Mouse (Mus musculus): Measurements from ENCODE around the gene C1qc. TPM values are rescaled to one million over a fixed set of nuclear protein-coding genes. Genes with fewer than 3 reads are reported as not detected.

C1qc gene
- polyA plus RNA-seq, 1 experiment from 2014 or later: 47.9 TPM

DNA sequence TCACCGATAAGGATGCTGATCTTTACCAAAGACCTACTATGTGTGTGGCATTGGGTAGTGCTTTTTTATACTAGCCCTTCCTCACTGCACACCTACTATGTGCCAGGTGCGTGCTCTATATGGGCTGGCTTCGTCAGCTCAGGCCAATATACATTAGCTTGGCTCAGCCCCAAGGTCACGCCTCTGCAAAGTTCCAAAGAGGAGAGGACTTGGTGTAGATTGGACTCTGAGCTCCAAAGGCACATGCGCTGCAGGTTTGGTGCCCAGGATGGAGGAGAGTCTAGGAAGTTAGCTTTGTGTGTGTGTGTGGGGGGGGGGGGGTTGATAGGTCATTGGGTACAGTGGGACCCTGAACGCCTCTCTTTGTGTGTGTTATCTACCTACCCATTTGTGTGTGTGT, 24.5 kb downstream of the C1qc start:
- H3K4me2 ChIP-seq (ENCODE audit: low read depth, low read length): no peak overlapping the region
- H3K4me3 ChIP-seq (ENCODE audit: low read depth, low read length): no peak overlapping the region
- H3K36me3 ChIP-seq (ENCODE audit: control insufficient read depth, insufficient read depth, low read length): no peaks in the 10 kb centered on the region
- no peak overlapping the region for H3K27ac ChIP-seq (replicated peaks; ENCODE audit: low read depth, low read length)
- no peak overlapping the region for H3K9ac ChIP-seq (ENCODE audit: low read depth, low read length)
- H3K4me1 ChIP-seq (ENCODE audit: control insufficient read depth, insufficient read depth, low read length): no peaks in the 10 kb centered on the region
- DNase-seq (ENCODE audit: low spot score) (no peak), ATAC-seq (ENCODE audit: low read depth) (no peak)
- H3K9me3 ChIP-seq (ENCODE audit: control insufficient read depth, low read length): no peaks in the 10 kb centered on the region
- WGBS: 81% methylated on average over 6 of the region's 6 CpGs
- no peaks in the 10 kb centered on the region for H3K27me3 ChIP-seq (replicated peaks; ENCODE audit: control insufficient read depth, insufficient read depth, low read length)

DNA sequence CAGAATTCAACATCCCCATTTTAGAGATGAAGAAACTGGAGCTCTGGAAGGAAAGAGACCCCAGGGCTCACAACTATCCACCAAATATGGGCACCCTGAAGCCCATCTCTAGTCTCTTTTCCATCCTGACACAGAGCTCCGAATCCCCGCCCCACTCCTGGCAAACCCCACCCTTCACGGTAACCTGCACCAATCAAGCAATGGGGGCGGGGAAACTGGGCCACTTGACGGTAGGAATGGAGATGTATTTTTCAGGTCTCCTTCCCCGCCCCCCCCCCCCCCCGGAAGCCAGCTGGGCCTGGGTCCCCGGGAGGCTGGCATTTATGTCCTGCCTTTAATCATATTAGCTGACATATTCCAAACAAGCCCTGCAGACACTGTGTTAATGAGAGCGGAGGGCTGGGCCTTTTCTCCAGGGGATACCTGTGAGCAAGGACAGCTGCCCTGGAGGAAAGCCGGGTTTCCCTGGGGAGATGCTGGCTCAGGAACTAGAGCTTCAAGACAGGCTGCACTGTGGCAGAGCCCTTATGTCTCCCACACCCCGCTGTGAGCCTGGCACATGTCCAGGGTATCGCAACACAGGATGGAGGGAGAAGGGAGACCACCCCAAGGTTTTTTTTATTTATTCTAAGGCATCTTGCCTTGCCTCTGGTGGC, 25.0 kb downstream of the C1qc start:
- Histone ChIP-seq H3K9me3 (ENCODE audit: control insufficient read depth, low read length) (no peaks in the 10 kb centered on the region), H3K27me3 (replicated peaks; ENCODE audit: control insufficient read depth, insufficient read depth, low read length) (no peaks in the 10 kb centered on the region), H3K4me2 (ENCODE audit: low read depth, low read length) (no peak overlapping the region), H3K36me3 (ENCODE audit: control insufficient read depth, insufficient read depth, low read length) (no peaks in the 10 kb centered on the region), H3K27ac (replicated peaks; ENCODE audit: low read depth, low read length) (no peak overlapping the region), H3K4me3 (ENCODE audit: low read depth, low read length) (no peak overlapping the region), H3K9ac (ENCODE audit: low read depth, low read length) (no peak overlapping the region), H3K4me1 (ENCODE audit: control insufficient read depth, insufficient read depth, low read length) (no peaks in the 10 kb centered on the region)
- ATAC-seq (ENCODE audit: low read depth): peak; percentile 84
- peak; percentile 64 for DNase-seq (ENCODE audit: low spot score)
- 12% methylated on average over 11 of the region's 12 CpGs for WGBS

DNA sequence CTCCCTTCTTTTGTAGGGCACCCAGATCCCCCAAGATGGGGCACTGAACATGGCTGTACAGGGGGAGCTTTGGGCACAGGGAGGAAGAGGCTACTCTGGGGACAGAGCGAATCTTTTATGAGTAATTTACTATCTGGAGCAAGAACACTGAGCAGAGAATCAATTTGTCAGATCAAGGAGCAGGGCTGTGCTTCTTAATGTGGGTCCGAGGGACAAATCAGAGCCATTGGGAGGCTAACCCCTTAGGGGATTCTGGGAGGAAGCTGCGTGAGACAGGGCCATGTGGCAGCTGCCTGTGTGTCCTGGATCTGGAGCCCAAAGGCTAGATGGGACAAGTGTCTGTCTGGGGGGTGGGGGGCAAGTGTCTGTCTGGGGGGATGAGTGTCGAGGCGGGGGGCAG, 27.3 kb downstream of the C1qc start:
- H3K9me3 ChIP-seq (ENCODE audit: control insufficient read depth, low read length): no peaks in the 10 kb centered on the region
- no peak for DNase-seq (ENCODE audit: low spot score)
- no peak overlapping the region for H3K4me2 ChIP-seq (ENCODE audit: low read depth, low read length)
- ATAC-seq (ENCODE audit: low read depth): no peak
- WGBS: 51% methylated on average over 5 of the region's 5 CpGs
- H3K4me3 ChIP-seq (ENCODE audit: low read depth, low read length): no peak overlapping the region
- H3K9ac ChIP-seq (ENCODE audit: low read depth, low read length): no peak overlapping the region
- no peaks in the 10 kb centered on the region for H3K27me3 ChIP-seq (replicated peaks; ENCODE audit: control insufficient read depth, insufficient read depth, low read length)
- H3K36me3 ChIP-seq (ENCODE audit: control insufficient read depth, insufficient read depth, low read length): no peaks in the 10 kb centered on the region
- no peak overlapping the region for H3K27ac ChIP-seq (replicated peaks; ENCODE audit: low read depth, low read length)
- H3K4me1 ChIP-seq (ENCODE audit: control insufficient read depth, insufficient read depth, low read length): peaks cover 7% of the 10 kb centered on the region; the same call in 1 of the 2 replicates

DNA sequence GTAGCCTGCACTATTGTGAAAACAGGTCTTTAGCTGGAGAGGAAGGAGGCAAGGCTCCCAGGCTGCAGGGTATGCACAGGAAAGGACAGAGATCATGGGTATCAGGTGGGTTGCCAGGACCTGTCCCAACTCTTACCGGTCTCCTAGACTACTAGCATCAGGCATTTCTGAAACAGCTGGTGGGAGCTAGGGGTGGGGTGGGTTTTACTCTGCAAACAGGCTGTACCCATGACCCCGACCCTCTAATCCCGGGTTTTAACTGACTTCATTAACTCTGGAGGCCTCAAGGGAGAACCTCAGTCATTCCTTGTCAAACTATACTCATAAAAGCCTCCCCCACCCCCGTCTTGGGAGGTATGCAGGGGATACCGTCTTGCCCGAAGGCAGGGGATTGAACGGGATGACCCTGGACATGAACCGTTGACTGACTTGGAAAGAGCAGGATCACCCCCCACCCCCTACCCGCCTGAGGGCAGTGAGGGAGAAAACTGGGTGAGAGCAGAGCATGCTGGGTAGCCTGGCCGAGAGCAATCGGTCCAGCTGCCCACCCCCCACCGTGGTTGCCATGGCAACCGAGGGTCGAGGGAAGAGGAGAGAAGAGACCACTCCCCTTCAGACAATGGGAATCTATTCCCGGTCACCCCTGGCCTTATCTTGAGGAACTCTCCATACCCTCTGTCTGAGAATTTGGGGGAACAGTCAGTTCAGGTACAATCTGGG, 28.0 kb downstream of the C1qc start:
- H3K27ac ChIP-seq (replicated peaks; ENCODE audit: low read depth, low read length): no peak overlapping the region
- H3K4me1 ChIP-seq (ENCODE audit: control insufficient read depth, insufficient read depth, low read length): peaks cover 7% of the 10 kb centered on the region; the same call in 1 of the 2 replicates
- DNase-seq (ENCODE audit: low spot score) (peak; percentile 36), ATAC-seq (ENCODE audit: low read depth) (no peak; the same call in 1 of the 2 replicates)
- H3K27me3 ChIP-seq (replicated peaks; ENCODE audit: control insufficient read depth, insufficient read depth, low read length): no peaks in the 10 kb centered on the region
- no peaks in the 10 kb centered on the region for H3K36me3 ChIP-seq (ENCODE audit: control insufficient read depth, insufficient read depth, low read length)
- H3K9ac ChIP-seq (ENCODE audit: low read depth, low read length): no peak overlapping the region
- H3K4me3 ChIP-seq (ENCODE audit: low read depth, low read length): no peak overlapping the region
- 5% methylated on average over 13 of the region's 15 CpGs for WGBS
- H3K4me2 ChIP-seq (ENCODE audit: low read depth, low read length): no peak overlapping the region
- no peaks in the 10 kb centered on the region for H3K9me3 ChIP-seq (ENCODE audit: control insufficient read depth, low read length)

DNA sequence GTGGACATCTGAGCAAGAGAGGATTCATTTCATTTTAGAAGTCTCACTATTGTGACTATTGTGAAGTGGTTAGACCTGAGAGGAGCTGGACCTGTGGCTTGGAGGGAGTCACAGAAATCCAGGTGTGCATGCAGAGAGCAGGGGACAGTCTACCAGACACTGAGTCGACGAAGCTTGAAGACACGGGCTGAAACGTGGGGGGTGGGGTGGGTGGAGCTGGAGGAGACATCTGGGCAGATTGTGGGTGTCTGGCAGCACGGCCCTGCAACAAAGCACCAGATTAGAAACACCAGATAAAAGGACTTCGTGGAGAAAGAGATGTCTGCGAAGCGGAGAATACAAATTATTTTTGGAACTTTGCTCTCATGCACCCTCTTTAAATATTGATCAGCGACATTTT, 29.3 kb downstream of the C1qc start:
- Histone ChIP-seq H3K4me2 (ENCODE audit: low read depth, low read length) (no peak overlapping the region), H3K9ac (ENCODE audit: low read depth, low read length) (no peak overlapping the region), H3K36me3 (ENCODE audit: control insufficient read depth, insufficient read depth, low read length) (no peaks in the 10 kb centered on the region), H3K4me1 (ENCODE audit: control insufficient read depth, insufficient read depth, low read length) (peaks cover 7% of the 10 kb centered on the region; the same call in 1 of the 2 replicates), H3K4me3 (ENCODE audit: low read depth, low read length) (no peak overlapping the region), H3K27me3 (replicated peaks; ENCODE audit: control insufficient read depth, insufficient read depth, low read length) (no peaks in the 10 kb centered on the region), H3K9me3 (ENCODE audit: control insufficient read depth, low read length) (no peaks in the 10 kb centered on the region), H3K27ac (replicated peaks; ENCODE audit: low read depth, low read length) (no peak overlapping the region)
- ATAC-seq (ENCODE audit: low read depth) (no peak), DNase-seq (ENCODE audit: low spot score) (no peak)
- WGBS: 53% methylated on average over 9 of the region's 9 CpGs

DNA sequence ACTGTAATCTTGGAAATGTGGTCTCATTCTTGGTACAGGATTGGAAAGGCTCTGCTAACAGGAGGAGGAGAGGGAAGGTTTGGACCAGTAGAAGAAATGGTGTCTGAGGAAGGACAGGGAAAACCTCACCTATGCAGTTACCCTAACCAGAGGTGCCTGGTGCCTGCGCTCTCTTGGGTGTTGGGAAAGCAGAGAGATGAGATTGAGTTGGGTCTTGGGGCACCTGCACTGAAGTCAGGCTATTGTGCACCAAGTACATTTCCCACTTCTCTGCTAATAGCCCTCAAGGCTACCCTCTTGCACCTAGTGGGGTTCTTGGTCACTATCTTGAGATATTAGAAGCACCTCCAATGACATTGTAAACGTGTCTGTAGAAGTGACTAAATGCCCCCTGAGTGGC, 30.5 kb downstream of the C1qc start:
- ATAC-seq (ENCODE audit: low read depth) (no peak), DNase-seq (ENCODE audit: low spot score) (no peak)
- Histone ChIP-seq H3K27ac (replicated peaks; ENCODE audit: low read depth, low read length) (no peak overlapping the region), H3K9me3 (ENCODE audit: control insufficient read depth, low read length) (no peaks in the 10 kb centered on the region), H3K4me3 (ENCODE audit: low read depth, low read length) (no peak overlapping the region), H3K27me3 (replicated peaks; ENCODE audit: control insufficient read depth, insufficient read depth, low read length) (no peaks in the 10 kb centered on the region), H3K4me1 (ENCODE audit: control insufficient read depth, insufficient read depth, low read length) (peaks cover 7% of the 10 kb centered on the region; the same call in 1 of the 2 replicates), H3K4me2 (ENCODE audit: low read depth, low read length) (no peak overlapping the region), H3K9ac (ENCODE audit: low read depth, low read length) (no peak overlapping the region), H3K36me3 (ENCODE audit: control insufficient read depth, insufficient read depth, low read length) (no peaks in the 10 kb centered on the region)
- 78% methylated on average over 2 of the region's 2 CpGs for WGBS

DNA sequence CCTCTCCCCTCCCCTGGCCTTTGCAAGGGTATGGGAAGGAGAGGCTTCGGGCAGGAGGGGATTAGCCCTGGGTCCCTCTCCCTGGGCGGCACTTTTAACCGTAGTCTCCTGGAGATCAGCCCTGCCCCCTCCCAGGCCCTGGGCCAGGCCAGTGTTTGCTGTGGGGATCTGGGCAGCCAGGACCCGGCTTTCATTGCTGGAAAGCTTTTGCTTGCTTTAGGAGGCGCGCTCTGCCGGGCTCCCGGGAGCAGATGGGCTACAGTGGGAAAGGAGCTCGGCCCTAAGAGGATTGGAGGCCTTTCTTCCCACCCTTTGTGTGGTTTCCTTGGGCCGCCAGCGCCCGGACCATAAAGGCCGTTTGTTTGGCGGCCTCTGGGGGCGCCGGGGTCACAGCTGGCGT, 31.1 kb downstream of the C1qc start:
- Histone ChIP-seq H3K36me3 (ENCODE audit: control insufficient read depth, insufficient read depth, low read length) (no peaks in the 10 kb centered on the region), H3K9me3 (ENCODE audit: control insufficient read depth, low read length) (no peaks in the 10 kb centered on the region), H3K27ac (replicated peaks; ENCODE audit: low read depth, low read length) (no peak overlapping the region), H3K4me1 (ENCODE audit: control insufficient read depth, insufficient read depth, low read length) (peaks cover 7% of the 10 kb centered on the region; the same call in 1 of the 2 replicates), H3K4me2 (ENCODE audit: low read depth, low read length) (no peak overlapping the region), H3K27me3 (replicated peaks; ENCODE audit: control insufficient read depth, insufficient read depth, low read length) (no peaks in the 10 kb centered on the region), H3K4me3 (ENCODE audit: low read depth, low read length) (no peak overlapping the region), H3K9ac (ENCODE audit: low read depth, low read length) (no peak overlapping the region)
- DNase-seq (ENCODE audit: low spot score) (no peak), ATAC-seq (ENCODE audit: low read depth) (peak; percentile 56; the same call in 1 of the 2 replicates)
- 7% methylated on average over 14 of the region's 17 CpGs for WGBS

DNA sequence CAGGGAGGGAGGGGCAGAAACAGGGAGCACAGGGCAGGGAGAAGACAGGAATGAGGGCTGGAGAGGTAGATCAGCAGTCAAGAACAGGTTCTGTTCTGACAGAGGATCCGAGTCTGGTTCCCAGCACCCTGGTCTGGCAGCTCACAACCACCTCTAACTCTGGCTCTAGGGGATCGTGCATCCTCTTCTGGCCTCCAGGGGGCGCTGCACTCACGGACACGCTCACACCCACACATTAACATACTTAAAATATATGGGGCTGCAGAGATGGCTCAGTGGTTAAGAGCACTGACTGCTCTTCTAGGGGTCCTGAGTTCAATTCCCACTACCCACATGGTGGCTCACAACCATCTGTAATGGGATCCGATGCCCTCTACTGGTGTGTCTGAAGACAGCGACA, 32.8 kb downstream of the C1qc start:
- H3K4me2 ChIP-seq (ENCODE audit: low read depth, low read length): no peak overlapping the region
- no peak overlapping the region for H3K9ac ChIP-seq (ENCODE audit: low read depth, low read length)
- H3K4me3 ChIP-seq (ENCODE audit: low read depth, low read length): no peak overlapping the region
- peaks cover 7% of the 10 kb centered on the region; the same call in 1 of the 2 replicates for H3K4me1 ChIP-seq (ENCODE audit: control insufficient read depth, insufficient read depth, low read length)
- ATAC-seq (ENCODE audit: low read depth): no peak
- H3K27me3 ChIP-seq (replicated peaks; ENCODE audit: control insufficient read depth, insufficient read depth, low read length): no peaks in the 10 kb centered on the region
- H3K27ac ChIP-seq (replicated peaks; ENCODE audit: low read depth, low read length): no peak overlapping the region
- no peaks in the 10 kb centered on the region for H3K9me3 ChIP-seq (ENCODE audit: control insufficient read depth, low read length)
- H3K36me3 ChIP-seq (ENCODE audit: control insufficient read depth, insufficient read depth, low read length): no peaks in the 10 kb centered on the region
- no peak for DNase-seq (ENCODE audit: low spot score)
- WGBS: 83% methylated on average over 7 of the region's 7 CpGs

DNA sequence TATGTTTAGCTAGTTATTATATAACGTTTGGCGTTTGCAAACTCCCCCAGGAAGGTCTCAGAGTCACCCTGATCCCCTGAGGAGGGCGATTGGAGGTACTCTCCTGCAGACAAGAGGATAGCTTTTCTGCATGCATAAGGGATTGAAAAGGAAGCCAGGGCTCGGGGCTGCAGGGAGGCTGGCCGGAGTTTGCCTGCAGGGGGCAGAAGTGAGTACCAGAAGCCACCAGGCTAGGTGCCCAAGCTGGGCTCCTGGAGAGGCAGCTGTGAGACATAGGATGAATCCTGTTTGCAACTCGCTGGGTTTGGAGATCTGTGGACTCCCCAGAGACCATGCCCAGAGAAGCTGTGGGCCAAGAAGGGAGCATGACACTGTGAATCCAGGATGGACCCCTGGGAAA, 37.8 kb downstream of the C1qc start:
- Histone ChIP-seq H3K36me3 (ENCODE audit: control insufficient read depth, insufficient read depth, low read length) (no peaks in the 10 kb centered on the region), H3K4me2 (ENCODE audit: low read depth, low read length) (no peak overlapping the region), H3K27me3 (replicated peaks; ENCODE audit: control insufficient read depth, insufficient read depth, low read length) (no peaks in the 10 kb centered on the region), H3K9me3 (ENCODE audit: control insufficient read depth, low read length) (no peaks in the 10 kb centered on the region), H3K4me3 (ENCODE audit: low read depth, low read length) (no peak overlapping the region), H3K27ac (replicated peaks; ENCODE audit: low read depth, low read length) (no peak overlapping the region), H3K9ac (ENCODE audit: low read depth, low read length) (no peak overlapping the region), H3K4me1 (ENCODE audit: control insufficient read depth, insufficient read depth, low read length) (no peaks in the 10 kb centered on the region)
- DNase-seq (ENCODE audit: low spot score) (no peak), ATAC-seq (ENCODE audit: low read depth) (no peak)
- WGBS: 30% methylated on average over 6 of the region's 6 CpGs
